Mouse (Mus musculus) layer of hippocampus, postnatal 25 days (tissue): Measurements from ENCODE around the gene Plb1. TPM values are rescaled to one million over a fixed set of nuclear protein-coding genes. Genes with fewer than 3 reads are reported as not detected.

ENCODE experiments used
- DNase-seq, 2 experiments: peaks; one replicate each; pipeline ENCODE4 v3.0.0; 2022; ENCODE audit warnings: mixed read lengths in 2 of 2, low spot score in 1 of 2; ENCODE audit errors: extremely low spot score in 1 of 2
- total RNA-seq, 2 experiments: library from RNA; stranded (reverse); gene quantifications; 2 replicates each; pipeline ENCODE4 v1.2.3; 2021

Plb1 gene
- total RNA-seq, 2 experiments from 2014 or later: 0.42 to 1.2 TPM

- DNase-seq: no peak
Measured at GRCm38 (mm10) chr5:32243286-32243885, 10.9 kb downstream of the Plb1 start.

- no peak for DNase-seq
Measured at GRCm38 (mm10) chr5:32245385-32245784, 12.9 kb downstream of the Plb1 start.

DNA sequence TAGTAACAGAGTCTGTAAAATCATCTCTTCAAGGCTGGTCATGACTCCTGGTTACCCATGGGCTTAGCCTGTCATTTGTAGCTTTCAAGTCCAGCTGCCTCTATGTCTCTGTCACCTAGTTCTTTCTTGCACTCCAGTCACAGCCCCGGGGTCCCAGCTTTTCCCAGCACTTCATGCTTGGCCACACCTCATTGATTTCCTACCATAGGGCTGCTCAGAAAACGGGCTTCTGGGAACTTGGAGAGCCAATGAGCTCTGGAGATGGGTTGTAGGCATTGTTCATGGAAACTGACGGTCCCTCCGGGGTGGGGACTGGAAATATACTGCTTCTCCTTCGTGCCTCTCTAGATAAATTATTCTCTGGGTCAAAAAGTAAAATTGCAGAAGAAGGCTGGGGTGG lies 28.2 kb downstream of the Plb1 start:
- no peak for DNase-seq

DNA sequence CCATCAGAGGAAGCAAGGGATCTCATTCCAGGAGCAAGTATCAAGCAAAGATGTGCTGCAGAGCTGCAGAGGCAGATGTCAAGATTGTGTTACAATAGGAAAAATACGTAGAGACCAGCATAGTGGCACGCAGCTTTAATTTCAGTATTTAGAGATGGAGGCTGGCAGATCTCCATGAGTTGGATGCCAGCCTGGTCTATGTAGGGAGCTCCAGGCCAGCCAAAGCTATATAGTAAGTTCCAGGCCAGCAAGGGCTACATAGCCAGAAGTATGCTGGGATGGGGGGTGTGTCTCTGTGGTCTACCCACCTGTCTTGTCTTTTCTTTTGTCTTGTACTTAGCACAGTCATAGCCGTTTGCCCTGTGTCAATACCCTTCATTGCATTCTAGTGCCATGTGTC lies 28.7 kb downstream of the Plb1 start:
- DNase-seq: no peak

DNA sequence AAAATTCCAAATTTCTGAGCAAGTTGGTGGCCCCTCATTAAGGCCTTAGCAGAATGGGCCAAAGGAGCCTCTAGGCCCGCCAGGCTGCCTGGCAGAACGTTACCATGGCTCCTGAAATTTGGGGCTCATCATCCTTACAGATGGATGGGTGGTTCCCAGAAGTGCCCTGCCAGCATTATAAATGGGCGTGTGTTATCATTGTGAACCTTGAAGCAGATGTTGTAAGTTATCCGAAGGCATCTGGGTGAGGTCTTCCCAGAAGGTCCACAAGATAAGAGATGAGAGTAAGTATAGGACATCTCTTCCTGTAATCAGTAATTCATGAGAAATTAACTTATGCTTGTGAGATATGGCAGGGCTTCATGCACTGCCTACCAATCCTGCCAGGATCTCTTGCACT lies 30.0 kb downstream of the Plb1 start:
- no peak for DNase-seq

- peak in 1 of 2 experiments; percentile 8 for DNase-seq
Measured at GRCm38 (mm10) chr5:32272502-32272901, 40.0 kb downstream of the Plb1 start.

DNA sequence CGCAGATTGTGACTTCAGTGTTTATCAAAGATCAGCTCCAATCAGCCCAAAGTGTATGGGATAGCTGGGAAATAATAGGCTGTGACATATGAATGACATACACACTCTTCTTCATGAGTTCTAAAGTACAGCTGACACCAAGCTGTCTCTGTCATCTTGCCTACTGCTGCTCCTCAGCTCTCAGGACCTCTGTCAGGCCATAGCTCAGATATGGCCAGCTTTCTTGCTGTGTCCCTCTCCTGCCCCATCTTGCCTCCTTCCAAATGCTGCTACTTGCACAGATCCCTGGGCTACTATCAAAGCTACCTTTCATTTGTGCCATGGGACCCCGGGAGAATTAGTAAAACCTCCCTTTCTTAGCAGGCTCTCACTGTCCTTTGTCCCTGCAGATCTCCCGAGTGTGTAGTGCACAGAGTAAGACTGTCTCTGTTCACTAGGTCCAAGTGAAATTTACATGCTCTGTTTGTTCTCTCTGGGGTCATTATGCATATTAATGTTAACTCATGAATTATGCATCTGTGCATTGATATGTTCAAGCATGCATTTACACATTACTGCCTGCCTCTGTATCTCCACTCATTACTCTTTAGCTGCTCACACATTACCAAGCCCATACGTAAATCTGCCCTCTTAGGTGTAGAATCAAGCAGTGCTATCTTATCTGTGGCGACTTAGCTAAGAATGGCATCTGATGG lies 45.6 kb downstream of the Plb1 start:
- DNase-seq: no peak

DNA sequence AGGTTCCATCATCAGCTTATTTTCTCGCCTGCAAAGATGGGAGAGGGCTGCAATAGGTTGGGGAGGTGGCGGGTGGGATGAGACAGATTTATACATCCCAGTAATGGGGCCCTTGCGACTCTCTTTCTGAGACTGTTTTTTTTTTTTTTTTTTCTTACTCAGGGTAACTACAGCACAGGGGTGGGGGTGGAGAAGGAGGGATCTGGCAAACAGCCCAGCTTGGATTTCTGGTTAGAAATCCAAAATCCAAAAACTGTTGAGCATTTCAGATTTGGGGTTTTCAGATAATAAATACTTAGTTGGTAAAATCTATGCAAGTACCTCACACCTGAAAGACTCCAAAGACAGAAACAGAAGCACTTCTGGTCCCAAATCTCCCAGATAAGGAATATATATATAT lies 47.6 kb downstream of the Plb1 start:
- peak in 1 of 2 experiments; percentile 33 for DNase-seq

- no peak for DNase-seq
Measured at GRCm38 (mm10) chr5:32282345-32282744, 49.8 kb downstream of the Plb1 start.

GRCm38 (mm10) chr5:32283457-32283856 lies 50.9 kb downstream of the Plb1 start:
- DNase-seq: no peak

GRCm38 (mm10) chr5:32286315-32286714 lies 53.8 kb downstream of the Plb1 start:
- no peak for DNase-seq

DNA sequence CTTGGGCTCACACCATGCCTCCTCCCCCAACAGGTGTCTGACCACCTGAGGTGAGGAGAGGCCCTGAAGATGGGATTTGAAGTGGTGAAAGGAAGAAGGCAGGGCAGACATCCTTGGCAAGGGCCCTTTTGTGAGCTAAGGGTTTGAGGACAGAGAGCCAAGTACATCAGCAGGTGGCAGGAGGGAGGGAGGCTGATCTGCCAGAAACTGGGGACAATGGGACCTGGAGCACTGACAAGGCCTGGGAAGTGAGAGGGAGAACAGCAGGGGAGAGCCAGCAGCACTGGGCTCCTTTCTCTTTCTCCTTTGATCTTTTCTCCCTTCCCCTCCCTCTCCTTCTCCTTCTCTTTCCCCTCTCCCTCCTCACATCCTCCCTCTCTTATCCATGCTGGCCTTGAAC lies 55.5 kb downstream of the Plb1 start:
- no peak for DNase-seq

- DNase-seq: no peak
Measured at GRCm38 (mm10) chr5:32291316-32291715, 58.8 kb downstream of the Plb1 start.

DNA sequence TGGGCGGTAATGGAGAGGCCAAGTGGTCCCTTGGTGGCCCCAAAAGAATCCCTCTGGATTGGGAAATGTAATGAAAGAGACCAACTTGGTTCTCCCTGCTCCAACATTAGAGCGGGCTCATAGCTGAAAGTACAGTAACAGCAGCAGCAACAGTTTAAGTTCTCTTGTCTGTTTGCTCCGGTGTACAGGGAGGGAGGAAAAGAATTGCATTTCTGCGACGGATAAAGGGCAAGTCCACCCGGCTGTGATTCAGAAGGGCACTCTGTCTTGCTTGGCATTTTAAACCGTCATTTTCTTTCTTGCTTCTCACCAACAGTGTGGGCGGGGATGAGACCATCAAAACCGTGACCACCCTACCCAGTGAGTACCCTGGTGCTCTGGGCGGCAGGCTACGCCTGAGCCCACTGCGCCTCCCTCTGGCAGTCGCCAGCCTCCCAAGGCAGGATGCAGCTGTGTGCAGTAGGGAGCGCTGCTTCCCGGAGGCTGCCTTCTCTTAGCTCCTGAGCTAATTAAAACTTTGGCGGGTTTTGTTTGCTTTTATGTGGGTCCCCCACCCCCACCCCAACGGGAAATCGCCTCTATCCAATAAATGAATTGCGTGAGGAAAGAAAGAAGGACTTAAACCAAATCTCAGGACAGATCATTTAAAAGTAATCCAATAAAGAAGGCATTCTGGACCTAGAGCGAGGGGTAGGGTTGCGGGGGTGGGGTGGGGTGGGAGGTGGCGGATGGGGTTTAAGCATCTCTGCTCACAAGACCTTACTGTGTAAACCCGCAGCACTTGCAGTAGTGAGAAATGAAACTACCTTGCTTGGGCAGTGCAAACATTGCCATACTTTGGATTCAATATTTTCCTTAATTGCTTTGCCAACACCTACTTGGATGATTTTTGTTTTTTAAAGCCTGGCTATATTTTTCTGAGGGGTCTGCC lies 70.7 kb downstream of the Plb1 start:
- DNase-seq: peak; percentile 47 to 61

GRCm38 (mm10) chr5:32307106-32307505 lies 74.6 kb downstream of the Plb1 start:
- no peak for DNase-seq

- DNase-seq: no peak
Measured at GRCm38 (mm10) chr5:32308647-32309046, 76.1 kb downstream of the Plb1 start.

- DNase-seq: no peak
Measured at GRCm38 (mm10) chr5:32309714-32310113, 77.2 kb downstream of the Plb1 start.

GRCm38 (mm10) chr5:32310802-32311201 lies 78.3 kb downstream of the Plb1 start:
- DNase-seq: no peak

DNA sequence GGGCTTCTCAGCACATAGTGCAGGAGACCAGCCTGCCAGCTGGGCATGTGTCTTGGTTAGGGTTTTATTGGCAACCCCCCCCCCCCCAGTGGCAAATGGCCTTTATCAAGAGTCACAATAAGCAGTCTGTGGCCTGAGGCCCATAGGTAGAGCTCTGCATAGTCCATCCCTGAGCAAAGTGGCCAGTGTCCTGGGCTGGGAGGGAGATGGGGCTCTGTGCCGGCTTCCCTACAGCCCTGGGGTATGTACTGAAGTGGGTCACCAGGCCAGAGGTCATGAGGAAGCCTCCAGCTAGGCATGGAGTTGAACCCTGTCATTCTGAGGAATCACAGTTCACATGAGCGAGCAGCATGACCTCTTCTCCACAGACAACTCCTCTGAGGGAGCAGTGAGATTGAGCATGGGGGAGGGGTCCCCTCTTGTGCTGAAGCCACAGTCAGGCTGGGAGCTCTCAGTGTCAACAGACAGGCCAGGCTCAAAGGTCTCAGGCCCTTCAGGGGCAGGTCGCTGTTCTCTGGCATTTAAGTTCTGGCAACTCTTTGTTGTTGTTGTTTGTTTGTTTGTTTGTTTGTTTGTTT lies 79.2 kb downstream of the Plb1 start:
- no peak for DNase-seq

DNA sequence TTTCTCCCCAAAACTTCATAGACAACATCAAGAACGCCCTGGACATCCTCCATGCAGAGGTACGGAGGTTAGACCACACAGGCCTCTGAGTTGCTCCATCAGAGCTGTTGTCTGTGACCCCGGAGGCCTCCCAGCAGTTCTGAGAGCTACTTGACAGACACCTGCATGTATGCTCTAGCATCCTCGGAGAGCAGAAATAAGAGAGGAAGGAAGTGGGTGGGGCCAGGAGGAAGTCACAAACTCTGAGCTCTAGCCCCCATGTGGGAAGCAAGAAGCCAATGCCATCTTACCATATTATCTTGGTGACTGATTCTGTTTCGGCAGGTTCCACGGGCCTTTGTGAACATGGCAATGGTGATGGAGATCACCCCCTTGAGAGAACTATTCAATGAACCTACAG lies 81.2 kb downstream of the Plb1 start:
- no peak for DNase-seq

GRCm38 (mm10) chr5:32314731-32315130 lies 82.2 kb downstream of the Plb1 start:
- DNase-seq: no peak
